In genomic region chr14:27299705-27300104, GRCm38 (mm10) we compare ENCODE assay signal across 20 mouse cellular contexts.
DNase-seq lines count a peak whose midpoint lies in the region; ATAC-seq and TF ChIP-seq lines count a peak whose summit lies in the region.
"Had no signal": no experiment of that assay in that cellular context is flagged by ENCODE, and none has a peak within 500 bp of the region (broad histone marks: within the 10 kb centered on the region; RNA-seq: fewer than 3 reads in every experiment).

No protein-coding gene starts in this region.

- no peaks in the 10 kb centered on the region for H3K36me3 ChIP-seq in kidney, adult 2 months (ENCODE audit: control insufficient read depth, insufficient read depth, low read length)
- no peaks in the 10 kb centered on the region for H3K36me3 ChIP-seq in small intestine, adult 2 months (ENCODE audit: control insufficient read depth, insufficient read depth, low read length)
- H3K36me3 ChIP-seq in midbrain, embryonic 11.5 days (ENCODE audit: control insufficient read depth, insufficient read depth, low read length): no peaks in the 10 kb centered on the region
- H3K36me3 ChIP-seq: heart, embryonic 13.5 days; hindbrain, embryonic 13.5 days; limb, embryonic 13.5 days had no signal

- peak; percentile 39 to 69 for DNase-seq in adrenal gland, adult (ENCODE audit: inconsistent age in 2 of 2, low spot score in 1 of 2)
- DNase-seq in adrenal gland, adult 18-20 months (ENCODE audit: low spot score in 2 of 2): no peak
- peak; percentile 55 for DNase-seq in kidney, adult 2 months
- DNase-seq in kidney, adult 11 months: no peak
- peak; percentile 10 to 45 for DNase-seq in lung, adult 18-20 months
- no peak for DNase-seq in lung, adult 2 months
- DNase-seq in midbrain, embryonic 11.5 days (ENCODE audit: low spot score, missing footprints): no peak
- DNase-seq: cerebellum, postnatal 14 days; gastrocnemius, postnatal 25 days; midbrain, embryonic 14.5 days; right cerebral cortex, adult 18-20 months; thymus, postnatal 4 days had no signal

- WGBS in kidney, adult 2 months: 67% methylated on average over 4 of the region's 4 CpGs
- WGBS in lung, adult 2 months: 29% methylated on average over 4 of the region's 4 CpGs
- WGBS in small intestine, adult 2 months: 60% methylated on average over 4 of the region's 4 CpGs
- WGBS in midbrain, embryonic 11.5 days: 83% methylated on average over 4 of the region's 4 CpGs

- peak overlapping the region; percentile 42; the same call in 1 of the 2 replicates for H3K27ac ChIP-seq in kidney, adult 2 months (ENCODE audit: insufficient read depth, low read depth, low read length)
- peak overlapping the region; percentile 24; the same call in 1 of the 2 replicates for H3K27ac ChIP-seq in small intestine, adult 2 months (ENCODE audit: insufficient read depth, low read depth, low read length)
- H3K27ac ChIP-seq in midbrain, embryonic 11.5 days (ENCODE audit: low read depth, low read length): no peak overlapping the region
- H3K27ac ChIP-seq: forebrain, embryonic 13.5 days; hindbrain, embryonic 13.5 days; limb, embryonic 13.5 days; macrophage had no signal

- ATAC-seq in midbrain, embryonic 11.5 days (ENCODE audit: low FRiP score): no peak
- ATAC-seq: activated CD4-positive, CD25-positive, alpha-beta regulatory T cell, adult 4 months; forebrain, embryonic 13.5 days; Patski had no signal

- no peaks in the 10 kb centered on the region for H3K9me3 ChIP-seq in midbrain, embryonic 11.5 days (ENCODE audit: control insufficient read depth, low read length)
- H3K9me3 ChIP-seq: forebrain, embryonic 13.5 days; heart, embryonic 13.5 days; hindbrain, embryonic 13.5 days; limb, embryonic 13.5 days had no signal

- TF ChIP-seq POLR2A in kidney, adult 2 months (IDR thresholded peaks at IDR 0.05; ENCODE audit: low read depth, low read length): no peak
- TF ChIP-seq POLR2A in lung, adult 2 months (IDR thresholded peaks at IDR 0.05; ENCODE audit: borderline replicate concordance, extremely low read depth, low read depth, low read length): no peak
- TF ChIP-seq POLR2A in small intestine, adult 2 months (IDR thresholded peaks at IDR 0.05; ENCODE audit: low read depth, low read length): no peak

- H3K4me2 ChIP-seq in midbrain, embryonic 11.5 days: no peak overlapping the region
- H3K4me2 ChIP-seq: forebrain, embryonic 13.5 days; heart, embryonic 13.5 days; hindbrain, embryonic 13.5 days; limb, embryonic 13.5 days had no signal

- no peak for TF ChIP-seq CTCF in kidney, adult 2 months (conservative IDR thresholded peaks at IDR 0.05; ENCODE audit: insufficient read depth, insufficient read length, low read depth, low read length)
- TF ChIP-seq CTCF in lung, adult 2 months (IDR thresholded peaks at IDR 0.05; ENCODE audit: insufficient read depth, low read length): no peak
- TF ChIP-seq CTCF in small intestine, adult 2 months (IDR thresholded peaks at IDR 0.05; ENCODE audit: extremely low read depth, insufficient read length, insufficient replicate concordance, low read depth, low read length): no peak

- no peaks in the 10 kb centered on the region for H3K27me3 ChIP-seq in kidney, adult 2 months (replicated peaks; ENCODE audit: control insufficient read depth, insufficient read depth, low read length)
- H3K27me3 ChIP-seq in small intestine, adult 2 months (ENCODE audit: control insufficient read depth, insufficient read depth, low read length): no peaks in the 10 kb centered on the region
- H3K27me3 ChIP-seq in midbrain, embryonic 11.5 days (ENCODE audit: control insufficient read depth, insufficient read depth, low read length): no peaks in the 10 kb centered on the region
- H3K27me3 ChIP-seq: forebrain, embryonic 13.5 days; heart, embryonic 13.5 days; hindbrain, embryonic 13.5 days; limb, embryonic 13.5 days; Patski had no signal

- H3K4me3 ChIP-seq in kidney, adult 2 months (ENCODE audit: insufficient read depth, low read depth, low read length): no peak overlapping the region
- H3K4me3 ChIP-seq in lung, adult 2 months (replicated peaks; ENCODE audit: extremely low read depth, low read depth, low read length): no peak overlapping the region
- H3K4me3 ChIP-seq in small intestine, adult 2 months (ENCODE audit: low read depth, low read length): no peak overlapping the region
- H3K4me3 ChIP-seq in midbrain, embryonic 11.5 days (ENCODE audit: low read depth, low read length): no peak overlapping the region
- H3K4me3 ChIP-seq: forebrain, embryonic 13.5 days; heart, embryonic 13.5 days; hindbrain, embryonic 13.5 days; limb, embryonic 13.5 days had no signal

- H3K9ac ChIP-seq in midbrain, embryonic 11.5 days (ENCODE audit: low read length): no peak overlapping the region
- H3K9ac ChIP-seq: forebrain, embryonic 13.5 days; heart, embryonic 13.5 days; hindbrain, embryonic 13.5 days; limb, embryonic 13.5 days had no signal

- peaks cover 28% of the 10 kb centered on the region for H3K4me1 ChIP-seq in kidney, adult 2 months (ENCODE audit: control insufficient read depth, insufficient read depth, low read length)
- peaks cover 7% of the 10 kb centered on the region for H3K4me1 ChIP-seq in lung, adult 2 months (ENCODE audit: control insufficient read depth, insufficient read depth, low read length)
- H3K4me1 ChIP-seq in small intestine, adult 2 months (ENCODE audit: control insufficient read depth, insufficient read depth, insufficient read length, low read length): peaks cover 7% of the 10 kb centered on the region; the same call in 1 of the 2 replicates
- H3K4me1 ChIP-seq in midbrain, embryonic 11.5 days (ENCODE audit: control insufficient read depth, insufficient read depth, low read length): no peaks in the 10 kb centered on the region
- H3K4me1 ChIP-seq: forebrain, embryonic 13.5 days; hindbrain, embryonic 13.5 days had no signal

Comparison
In these comparisons a context has a peak if more than half of its experiments do, and no peak if none do; other contexts are left out.
1. DNase-seq: peak in adrenal gland, adult (2 of 2), kidney, adult 2 months (single experiment) and lung, adult 18-20 months (2 of 2); none in adrenal gland, adult 18-20 months (0 of 2), kidney, adult 11 months (single experiment), lung, adult 2 months (single experiment) and midbrain, embryonic 11.5 days (single experiment).